Mouse (Mus musculus): ENCODE measurements around the gene Zhx3. TPM values are rescaled to one million over a fixed set of nuclear protein-coding genes. Genes with fewer than 3 reads are reported as not detected.

The Zhx3 gene
- polyA plus RNA-seq, 1 experiment from 2014 or later: 11.1 TPM

DNA sequence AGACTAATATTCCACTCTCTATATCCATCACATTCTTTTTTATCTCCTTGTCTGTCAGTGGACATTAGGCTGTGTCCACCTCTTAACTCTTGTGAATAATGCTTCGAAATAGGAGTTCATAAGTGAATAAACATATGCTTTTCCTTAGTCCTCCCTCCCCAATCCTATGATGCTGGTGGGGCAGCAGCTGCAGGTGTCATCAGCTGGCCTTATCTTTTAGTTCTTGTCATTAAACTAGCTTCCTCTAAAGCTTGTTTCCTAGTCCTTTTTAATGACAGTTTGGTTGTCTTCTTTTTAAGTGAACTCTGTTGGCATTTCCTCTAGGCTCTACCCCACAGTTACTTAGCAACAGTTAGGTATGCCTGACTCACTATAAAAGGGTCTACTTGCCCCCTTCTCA, 83.8 kb downstream of the Zhx3 start:
- H3K9me3 ChIP-seq (ENCODE audit: control insufficient read depth, low read length): no peaks in the 10 kb centered on the region
- no peak overlapping the region for H3K27ac ChIP-seq (replicated peaks; ENCODE audit: low read depth, low read length)
- 76% methylated on average over 1 of the region's 1 CpGs for WGBS
- H3K36me3 ChIP-seq (ENCODE audit: control insufficient read depth, insufficient read depth, low read length): no peaks in the 10 kb centered on the region
- peaks cover 4% of the 10 kb centered on the region; the same call in 1 of the 2 replicates for H3K4me1 ChIP-seq (ENCODE audit: control insufficient read depth, insufficient read depth, low read length)
- ATAC-seq (ENCODE audit: low read depth) (no peak), DNase-seq (ENCODE audit: low spot score) (no peak)
- no peaks in the 10 kb centered on the region for H3K27me3 ChIP-seq (replicated peaks; ENCODE audit: control insufficient read depth, insufficient read depth, low read length)
- no peak overlapping the region for H3K9ac ChIP-seq (ENCODE audit: low read depth, low read length)
- no peak overlapping the region for H3K4me2 ChIP-seq (ENCODE audit: low read depth, low read length)
- no peak overlapping the region for H3K4me3 ChIP-seq (ENCODE audit: low read depth, low read length)

DNA sequence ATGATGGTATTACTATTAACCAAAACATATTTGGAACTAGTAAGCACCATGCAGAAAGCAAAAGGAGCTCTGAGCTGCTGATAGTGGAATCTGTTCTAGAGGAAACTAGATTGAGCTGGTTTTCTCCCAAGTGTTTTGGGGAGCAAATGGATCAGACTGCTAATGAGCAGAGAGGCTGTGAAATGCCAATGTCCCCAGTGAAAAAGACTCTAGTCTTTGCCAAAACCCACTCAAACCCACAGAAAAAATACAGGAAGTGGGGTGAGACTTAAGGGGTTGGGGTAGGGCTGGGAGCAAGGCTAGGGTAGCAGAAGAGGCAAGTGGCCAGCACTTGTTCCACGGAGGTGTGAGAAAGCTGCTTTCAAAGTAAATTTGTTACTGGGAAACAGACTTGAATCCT, 86.5 kb downstream of the Zhx3 start:
- 60% methylated on average over 1 of the region's 1 CpGs for WGBS
- H3K36me3 ChIP-seq (ENCODE audit: control insufficient read depth, insufficient read depth, low read length): peaks cover 6% of the 10 kb centered on the region; the same call in 1 of the 2 replicates
- no peak overlapping the region for H3K27ac ChIP-seq (replicated peaks; ENCODE audit: low read depth, low read length)
- H3K4me3 ChIP-seq (ENCODE audit: low read depth, low read length): no peak overlapping the region
- H3K9me3 ChIP-seq (ENCODE audit: control insufficient read depth, low read length): no peaks in the 10 kb centered on the region
- no peak overlapping the region for H3K4me2 ChIP-seq (ENCODE audit: low read depth, low read length)
- ATAC-seq (ENCODE audit: low read depth): no peak
- H3K4me1 ChIP-seq (ENCODE audit: control insufficient read depth, insufficient read depth, low read length): peaks cover 4% of the 10 kb centered on the region; the same call in 1 of the 2 replicates
- no peaks in the 10 kb centered on the region for H3K27me3 ChIP-seq (replicated peaks; ENCODE audit: control insufficient read depth, insufficient read depth, low read length)
- no peak overlapping the region for H3K9ac ChIP-seq (ENCODE audit: low read depth, low read length)
- DNase-seq (ENCODE audit: low spot score): no peak

DNA sequence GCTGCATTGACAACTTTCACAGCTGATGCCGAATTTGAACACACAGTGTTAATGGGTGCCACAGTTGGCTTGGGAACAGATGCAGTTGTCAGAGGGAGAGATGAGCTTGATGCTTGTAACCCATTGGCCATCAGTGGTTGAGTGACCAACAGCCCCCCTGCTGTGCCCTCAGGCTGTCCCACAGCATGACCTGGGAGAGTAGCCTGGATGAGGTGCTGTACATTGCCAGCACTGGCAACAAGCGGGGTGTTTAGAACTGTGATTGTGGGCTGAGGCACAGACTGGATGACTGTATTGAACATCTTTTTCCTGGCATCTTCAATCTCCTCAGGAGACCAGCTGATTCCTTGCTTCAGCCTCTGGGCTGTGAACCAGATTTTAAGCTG, 92.0 kb downstream of the Zhx3 start:
- WGBS: 100% methylated on average over 2 of the region's 2 CpGs
- Histone ChIP-seq H3K36me3 (ENCODE audit: control insufficient read depth, insufficient read depth, low read length) (peaks cover 25% of the 10 kb centered on the region; the same call in 1 of the 2 replicates), H3K9me3 (ENCODE audit: control insufficient read depth, low read length) (no peaks in the 10 kb centered on the region), H3K4me3 (ENCODE audit: low read depth, low read length) (no peak overlapping the region), H3K9ac (ENCODE audit: low read depth, low read length) (no peak overlapping the region), H3K27me3 (replicated peaks; ENCODE audit: control insufficient read depth, insufficient read depth, low read length) (no peaks in the 10 kb centered on the region), H3K4me2 (ENCODE audit: low read depth, low read length) (no peak overlapping the region), H3K4me1 (ENCODE audit: control insufficient read depth, insufficient read depth, low read length) (0 out of 2 replicates have a peak, but pooled peaks cover under 1% of the 10 kb centered on the region), H3K27ac (replicated peaks; ENCODE audit: low read depth, low read length) (no peak overlapping the region)
- no peak for ATAC-seq (ENCODE audit: low read depth)
- no peak for DNase-seq (ENCODE audit: low spot score)

DNA sequence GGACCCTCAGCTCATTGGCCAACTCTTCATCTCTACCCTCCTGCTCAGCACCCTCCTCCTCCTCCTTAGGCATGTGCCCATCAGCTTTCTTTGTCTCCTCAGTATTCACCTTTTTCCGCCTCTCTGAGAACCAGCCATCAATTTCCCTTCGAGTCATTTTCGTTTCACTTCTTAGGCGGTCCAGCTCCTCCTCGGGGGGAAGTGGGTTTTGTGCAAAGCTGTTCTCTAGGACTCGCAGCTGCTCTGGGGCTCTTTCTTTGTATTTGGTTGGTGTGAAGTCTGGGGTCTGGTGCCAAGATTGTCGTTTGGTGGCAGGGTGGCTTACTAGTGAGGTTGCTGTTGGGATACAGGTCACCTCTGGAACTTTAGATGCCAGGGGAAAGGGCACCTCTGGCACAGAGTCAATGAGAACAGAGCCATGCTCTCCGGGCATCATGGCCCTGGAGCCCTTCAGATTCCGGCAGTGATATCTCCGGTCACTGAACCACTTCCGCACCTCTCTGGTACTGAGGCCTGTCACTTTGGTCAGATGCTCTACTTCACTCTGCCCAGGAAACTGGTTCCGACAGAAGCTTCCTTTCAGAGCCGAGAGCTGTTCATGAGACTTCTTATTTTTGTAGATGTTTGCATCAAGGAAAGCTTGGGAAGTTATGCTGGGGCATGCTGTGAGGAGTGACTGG, 92.5 kb downstream of the Zhx3 start:
- Histone ChIP-seq H3K27me3 (replicated peaks; ENCODE audit: control insufficient read depth, insufficient read depth, low read length) (no peaks in the 10 kb centered on the region), H3K27ac (replicated peaks; ENCODE audit: low read depth, low read length) (no peak overlapping the region), H3K9ac (ENCODE audit: low read depth, low read length) (no peak overlapping the region), H3K4me2 (ENCODE audit: low read depth, low read length) (no peak overlapping the region), H3K4me3 (ENCODE audit: low read depth, low read length) (no peak overlapping the region), H3K4me1 (ENCODE audit: control insufficient read depth, insufficient read depth, low read length) (no peaks in the 10 kb centered on the region), H3K9me3 (ENCODE audit: control insufficient read depth, low read length) (no peaks in the 10 kb centered on the region), H3K36me3 (ENCODE audit: control insufficient read depth, insufficient read depth, low read length) (peaks cover 26% of the 10 kb centered on the region)
- ATAC-seq (ENCODE audit: low read depth) (no peak), DNase-seq (ENCODE audit: low spot score) (no peak)
- WGBS: 88% methylated on average over 13 of the region's 13 CpGs

DNA sequence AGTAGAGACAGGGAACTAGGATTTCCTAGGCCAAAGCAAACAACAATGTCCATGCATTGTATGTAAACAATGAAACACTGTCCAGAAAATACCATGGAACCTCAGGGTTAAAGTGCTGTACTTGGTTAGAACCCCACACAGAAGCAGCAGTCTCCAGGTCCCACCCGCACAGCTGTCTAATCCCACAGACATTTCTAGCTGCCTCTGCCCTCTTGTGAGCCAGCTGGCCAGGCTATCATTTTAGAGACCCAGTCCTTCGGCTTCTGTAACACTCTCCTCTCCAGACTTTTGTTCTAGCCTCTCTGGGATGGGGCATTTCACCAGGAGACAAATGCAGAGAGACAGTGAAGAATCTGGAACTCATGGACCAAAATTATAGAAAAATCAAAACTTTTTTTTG, 94.8 kb downstream of the Zhx3 start:
- WGBS: 61% methylated on average over 2 of the region's 2 CpGs
- H3K4me1 ChIP-seq (ENCODE audit: control insufficient read depth, insufficient read depth, low read length): no peaks in the 10 kb centered on the region
- no peak overlapping the region for H3K9ac ChIP-seq (ENCODE audit: low read depth, low read length)
- ATAC-seq (ENCODE audit: low read depth) (no peak), DNase-seq (ENCODE audit: low spot score) (peak; percentile 45)
- no peak overlapping the region for H3K4me3 ChIP-seq (ENCODE audit: low read depth, low read length)
- H3K27ac ChIP-seq (replicated peaks; ENCODE audit: low read depth, low read length): no peak overlapping the region
- H3K27me3 ChIP-seq (replicated peaks; ENCODE audit: control insufficient read depth, insufficient read depth, low read length): no peaks in the 10 kb centered on the region
- H3K9me3 ChIP-seq (ENCODE audit: control insufficient read depth, low read length): no peaks in the 10 kb centered on the region
- peaks cover 29% of the 10 kb centered on the region for H3K36me3 ChIP-seq (ENCODE audit: control insufficient read depth, insufficient read depth, low read length)
- H3K4me2 ChIP-seq (ENCODE audit: low read depth, low read length): no peak overlapping the region

DNA sequence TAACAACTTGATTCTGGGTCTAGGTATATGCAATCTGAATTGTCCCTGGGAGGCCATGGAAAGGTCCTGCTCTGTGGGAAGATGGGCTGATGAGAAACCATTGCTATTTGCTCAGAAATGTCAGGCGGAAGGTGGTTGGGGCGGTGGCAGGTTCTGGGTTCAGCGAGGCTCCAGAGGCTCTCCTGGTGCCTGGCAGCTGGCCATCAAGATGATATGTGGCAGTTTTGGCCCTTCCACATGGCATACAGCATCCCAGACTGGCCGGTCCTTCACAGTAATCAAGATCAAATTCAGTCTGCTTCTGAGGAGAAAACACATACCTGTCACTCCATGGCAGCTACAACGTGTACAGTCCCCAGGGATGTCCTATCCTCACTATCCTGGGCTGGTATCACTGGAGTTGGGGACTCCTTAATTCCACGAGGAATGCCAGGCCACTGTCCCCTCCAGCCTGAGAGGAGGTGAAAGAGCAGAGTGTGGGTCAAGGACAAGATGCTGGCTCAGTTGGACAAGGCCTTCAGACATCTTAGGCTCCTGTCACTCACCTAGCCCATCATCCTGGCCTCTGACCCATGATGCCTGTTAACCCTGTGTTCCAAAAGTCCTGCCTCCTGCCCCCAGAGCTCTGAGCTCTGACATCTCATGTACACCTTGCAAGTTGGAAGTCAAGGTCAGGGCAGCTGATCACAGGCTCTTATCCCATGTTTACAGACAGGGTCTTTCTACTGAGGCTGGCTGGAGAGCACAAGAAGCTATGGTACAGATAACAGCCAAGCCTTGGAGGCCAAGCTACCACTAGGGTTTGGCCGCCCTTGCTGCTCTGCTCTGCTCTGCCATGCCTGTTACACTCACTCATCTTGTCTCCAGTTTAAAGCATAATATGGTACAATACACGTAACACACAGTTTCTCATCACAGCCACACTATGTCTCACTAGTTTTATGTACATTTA, 101.2 kb downstream of the Zhx3 start:
- H3K27me3 ChIP-seq (replicated peaks; ENCODE audit: control insufficient read depth, insufficient read depth, low read length): no peaks in the 10 kb centered on the region
- H3K4me1 ChIP-seq (ENCODE audit: control insufficient read depth, insufficient read depth, low read length): no peaks in the 10 kb centered on the region
- no peak overlapping the region for H3K27ac ChIP-seq (replicated peaks; ENCODE audit: low read depth, low read length)
- WGBS: 79% methylated on average over 8 of the region's 8 CpGs
- no peaks in the 10 kb centered on the region for H3K9me3 ChIP-seq (ENCODE audit: control insufficient read depth, low read length)
- no peak overlapping the region for H3K4me3 ChIP-seq (ENCODE audit: low read depth, low read length)
- ATAC-seq (ENCODE audit: low read depth) (no peak), DNase-seq (ENCODE audit: low spot score) (no peak)
- peaks cover 28% of the 10 kb centered on the region for H3K36me3 ChIP-seq (ENCODE audit: control insufficient read depth, insufficient read depth, low read length)
- H3K9ac ChIP-seq (ENCODE audit: low read depth, low read length): no peak overlapping the region
- H3K4me2 ChIP-seq (ENCODE audit: low read depth, low read length): no peak overlapping the region

DNA sequence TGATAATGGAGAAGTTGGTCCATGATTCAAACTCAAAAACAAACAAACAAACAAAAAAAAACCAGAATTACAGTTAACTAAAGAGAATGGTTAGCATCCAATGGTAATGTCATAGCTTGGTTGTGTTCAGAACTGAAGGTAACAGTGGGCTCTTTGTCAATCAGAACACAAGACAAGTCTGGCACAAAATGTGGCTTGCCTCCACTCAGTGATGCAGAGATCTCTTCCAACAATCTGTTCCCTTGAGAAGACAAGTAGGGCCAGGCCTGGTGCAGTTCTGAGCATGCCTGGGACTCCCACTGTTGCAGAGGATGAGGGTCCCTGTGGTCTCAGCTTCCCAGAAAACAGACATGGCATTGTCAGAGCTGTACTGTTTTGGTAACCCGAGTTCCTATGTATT, 101.9 kb downstream of the Zhx3 start:
- Histone ChIP-seq H3K27me3 (replicated peaks; ENCODE audit: control insufficient read depth, insufficient read depth, low read length) (no peaks in the 10 kb centered on the region), H3K4me2 (ENCODE audit: low read depth, low read length) (no peak overlapping the region), H3K27ac (replicated peaks; ENCODE audit: low read depth, low read length) (no peak overlapping the region), H3K4me1 (ENCODE audit: control insufficient read depth, insufficient read depth, low read length) (no peaks in the 10 kb centered on the region), H3K36me3 (ENCODE audit: control insufficient read depth, insufficient read depth, low read length) (peaks cover 35% of the 10 kb centered on the region), H3K9me3 (ENCODE audit: control insufficient read depth, low read length) (no peaks in the 10 kb centered on the region), H3K9ac (ENCODE audit: low read depth, low read length) (no peak overlapping the region), H3K4me3 (ENCODE audit: low read depth, low read length) (no peak overlapping the region)
- 70% methylated on average over 1 of the region's 1 CpGs for WGBS
- DNase-seq (ENCODE audit: low spot score) (no peak), ATAC-seq (ENCODE audit: low read depth) (no peak)

DNA sequence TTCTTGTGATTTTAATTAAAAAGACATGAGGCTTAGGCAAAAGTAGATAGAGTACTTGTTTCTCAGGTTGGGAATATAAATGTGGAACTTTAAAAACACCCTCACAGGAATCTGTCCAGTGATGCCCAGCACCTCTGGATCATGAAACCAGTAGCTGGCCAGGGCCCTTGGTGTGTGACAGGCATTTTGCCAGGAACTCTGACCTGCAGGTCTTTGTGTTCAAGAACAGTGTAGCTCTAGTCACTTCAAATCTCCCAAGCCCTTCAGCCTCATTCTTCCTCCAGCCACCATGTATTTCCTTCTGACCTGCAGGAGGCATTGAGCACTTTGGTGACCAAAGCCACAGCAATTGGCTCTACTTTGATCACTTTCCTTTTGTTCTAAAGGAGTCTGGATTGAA, 102.4 kb downstream of the Zhx3 start:
- H3K27ac ChIP-seq (replicated peaks; ENCODE audit: low read depth, low read length): no peak overlapping the region
- H3K9me3 ChIP-seq (ENCODE audit: control insufficient read depth, low read length): no peaks in the 10 kb centered on the region
- peaks cover 37% of the 10 kb centered on the region for H3K36me3 ChIP-seq (ENCODE audit: control insufficient read depth, insufficient read depth, low read length)
- no peaks in the 10 kb centered on the region for H3K27me3 ChIP-seq (replicated peaks; ENCODE audit: control insufficient read depth, insufficient read depth, low read length)
- DNase-seq (ENCODE audit: low spot score): no peak
- H3K4me1 ChIP-seq (ENCODE audit: control insufficient read depth, insufficient read depth, low read length): no peaks in the 10 kb centered on the region
- no peak overlapping the region for H3K4me3 ChIP-seq (ENCODE audit: low read depth, low read length)
- H3K4me2 ChIP-seq (ENCODE audit: low read depth, low read length): no peak overlapping the region
- ATAC-seq (ENCODE audit: low read depth): no peak
- no peak overlapping the region for H3K9ac ChIP-seq (ENCODE audit: low read depth, low read length)
